Mouse (Mus musculus): ENCODE measurements around the gene Dmc1.

Gene Dmc1

GRCm38 (mm10) chr15:79604990-79605665 lies at the start of gene Dmc1:
Gene Dmc1, minus strand, starts transcription at chr15:79605109.
- peak in 1 of 2 experiments; percentile 12 for DNase-seq

DNA sequence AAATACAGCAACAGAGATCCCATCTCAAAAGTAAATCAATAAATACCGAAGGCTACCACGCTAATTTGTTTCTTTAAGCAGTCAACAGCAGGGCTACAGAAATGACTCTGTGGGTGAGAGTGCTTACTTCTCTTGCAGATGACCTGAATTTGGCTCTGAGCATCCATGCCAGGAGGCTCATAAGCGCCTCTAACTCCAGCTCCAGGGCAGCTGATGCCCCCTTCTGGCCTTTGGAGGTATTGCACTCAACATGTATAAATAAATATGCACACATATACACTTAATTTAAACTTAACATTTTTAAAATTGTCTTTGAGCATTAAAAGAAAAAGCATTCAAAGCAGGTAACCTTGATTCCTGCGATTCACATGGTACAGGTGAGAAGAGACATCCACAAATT lies 46.6 kb upstream of the Dmc1 start:
- DNase-seq: no peak

DNA sequence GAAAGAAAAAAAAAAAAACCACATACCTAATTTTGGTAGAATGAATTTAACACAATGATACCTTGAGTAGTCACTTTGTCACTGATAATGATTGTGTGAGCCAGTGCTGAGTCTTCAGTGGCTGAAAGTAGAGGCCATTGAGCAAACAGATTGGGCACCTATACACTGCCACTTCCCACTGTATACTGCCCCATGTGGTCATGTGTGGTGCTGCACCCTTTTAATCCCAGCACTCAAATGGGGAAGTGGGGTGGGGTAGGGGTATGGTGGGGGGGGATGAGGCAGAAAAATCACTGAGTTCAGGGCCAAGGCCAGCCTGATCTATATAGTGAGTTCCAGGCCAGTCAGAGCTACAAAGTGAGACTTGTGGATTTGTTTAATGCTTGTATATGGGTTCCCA lies 45.7 kb upstream of the Dmc1 start:
- peak; percentile 21 to 30 for DNase-seq

GRCm38 (mm10) chr15:79648130-79648529 lies 43.2 kb upstream of the Dmc1 start:
- no peak for DNase-seq

DNA sequence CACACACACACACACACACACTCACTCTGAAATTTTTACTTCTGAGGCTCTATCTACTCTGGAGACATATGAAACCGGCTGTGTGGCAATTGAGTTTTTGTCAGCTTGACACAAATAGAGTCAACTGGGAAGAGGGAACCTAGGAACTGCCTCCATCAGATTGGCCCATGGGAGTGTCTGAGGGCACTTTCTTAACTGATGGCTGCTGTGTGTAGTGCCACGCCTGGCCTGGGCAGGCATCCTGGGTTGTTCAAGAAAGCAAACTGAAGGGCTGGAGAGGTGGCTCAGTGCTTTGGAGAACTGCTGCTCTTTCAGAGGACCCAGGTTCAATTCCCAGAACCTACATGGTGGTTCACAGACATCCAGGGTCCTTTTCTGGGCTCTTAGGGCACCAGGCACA lies 40.6 kb upstream of the Dmc1 start:
- no peak for DNase-seq

- DNase-seq: no peak
These were observed 36.4 kb upstream of the Dmc1 start for GRCm38 (mm10) chr15:79641135-79641817.

GRCm38 (mm10) chr15:79630471-79630870 lies 25.6 kb upstream of the Dmc1 start:
- DNase-seq: no peak

DNA sequence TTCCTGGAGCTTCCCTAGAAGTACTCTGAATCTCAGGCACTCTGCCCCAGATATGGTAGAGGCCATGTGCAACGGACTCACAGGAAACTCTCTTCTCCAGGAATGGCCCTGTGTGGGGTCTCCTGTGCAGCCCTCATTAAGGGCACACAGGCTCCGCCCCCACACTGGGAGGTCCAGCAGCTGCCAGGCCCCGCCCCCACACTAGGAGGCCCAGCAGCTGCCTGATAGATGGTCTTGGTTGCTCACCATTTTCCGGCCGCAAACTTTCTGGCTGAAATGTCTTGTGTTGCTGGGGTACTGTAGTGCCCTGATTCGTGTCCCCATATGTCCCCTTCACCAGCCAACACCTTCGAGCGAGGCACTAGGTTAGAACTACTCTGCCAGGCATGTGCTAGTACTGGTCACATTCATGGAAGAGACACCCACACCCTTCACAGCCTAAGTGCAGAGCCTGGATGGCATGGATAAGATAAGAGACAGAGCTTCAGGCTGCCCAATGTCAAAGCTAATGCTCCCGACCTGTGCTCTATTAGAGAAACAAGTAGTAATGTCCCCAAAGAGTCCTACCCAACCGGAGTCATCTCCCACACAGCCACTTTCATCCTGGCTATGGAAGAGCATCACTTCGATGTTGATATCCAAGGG lies 15.0 kb upstream of the Dmc1 start:
- DNase-seq: no peak

- DNase-seq: no peak
These were observed 13.5 kb upstream of the Dmc1 start for GRCm38 (mm10) chr15:79618456-79618855.

- DNase-seq: no peak
These were observed 12.2 kb upstream of the Dmc1 start for GRCm38 (mm10) chr15:79617135-79617534.

DNA sequence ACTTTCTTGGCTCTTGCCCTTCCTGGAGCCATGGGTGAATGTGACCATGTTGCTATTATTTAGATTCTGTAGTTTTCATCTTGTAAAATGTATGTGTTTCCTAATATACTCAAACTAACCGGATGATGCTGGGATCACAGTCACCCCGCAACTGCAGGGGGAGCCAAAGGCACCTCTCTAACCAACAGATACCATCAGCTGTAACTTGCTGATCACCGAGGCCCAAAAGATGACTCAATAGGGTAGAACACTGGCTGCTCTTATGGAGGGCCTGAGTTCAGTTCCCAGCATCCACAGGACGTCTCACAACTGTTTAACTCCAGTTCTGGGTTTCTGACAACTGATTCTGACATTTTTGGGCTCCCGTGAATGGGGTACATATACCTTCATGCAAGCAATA lies 11.8 kb upstream of the Dmc1 start:
- DNase-seq: no peak

GRCm38 (mm10) chr15:79615501-79615900 lies 10.6 kb upstream of the Dmc1 start:
- DNase-seq: no peak

DNA sequence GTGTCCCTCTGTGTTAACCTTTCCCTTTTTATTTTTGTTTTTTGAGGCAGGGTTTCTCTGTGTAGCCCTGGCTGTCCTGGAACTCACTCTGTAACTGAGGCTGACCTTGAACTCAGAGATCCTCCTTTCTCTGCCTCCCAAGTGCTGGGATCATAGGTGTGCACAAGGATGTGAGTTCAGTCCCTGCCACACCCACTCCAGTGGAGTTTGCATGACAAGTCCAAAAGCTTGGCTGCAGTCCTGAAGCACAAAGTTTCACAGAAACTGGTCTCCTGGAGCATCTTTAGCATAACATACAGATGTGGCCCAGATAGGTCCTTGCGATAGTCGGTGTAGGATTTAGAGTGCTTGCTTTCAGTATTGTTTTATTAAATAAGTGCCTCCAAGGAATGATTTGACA lies 4.3 kb upstream of the Dmc1 start:
- DNase-seq: no peak

- no peak for DNase-seq
These were observed 3.3 kb upstream of the Dmc1 start for GRCm38 (mm10) chr15:79608214-79608613.

- DNase-seq: no peak
These were observed 2.8 kb upstream of the Dmc1 start for GRCm38 (mm10) chr15:79607757-79608156.

DNA sequence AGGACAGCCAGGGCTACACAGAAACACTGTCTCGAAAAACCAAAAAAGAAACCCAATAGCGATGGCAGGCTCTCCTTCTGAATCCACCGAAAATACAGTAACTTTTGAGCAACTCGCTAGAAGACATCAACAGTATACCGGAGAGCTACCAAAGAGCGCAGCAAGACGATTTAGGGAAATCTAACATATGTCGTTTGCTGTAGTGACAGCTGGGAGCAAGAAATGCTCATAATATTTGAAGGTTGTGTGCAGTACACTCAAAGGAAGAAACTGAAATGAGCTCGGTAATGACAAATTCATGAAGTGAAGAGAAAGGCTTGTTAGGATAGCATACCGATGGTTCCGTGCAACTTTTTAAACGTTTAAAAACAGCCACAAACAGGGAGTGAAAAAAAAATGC lies 1.3 kb upstream of the Dmc1 start:
- no peak for DNase-seq

- DNase-seq: no peak
These were observed 4.7 kb downstream of the Dmc1 start for GRCm38 (mm10) chr15:79600176-79600575.

DNA sequence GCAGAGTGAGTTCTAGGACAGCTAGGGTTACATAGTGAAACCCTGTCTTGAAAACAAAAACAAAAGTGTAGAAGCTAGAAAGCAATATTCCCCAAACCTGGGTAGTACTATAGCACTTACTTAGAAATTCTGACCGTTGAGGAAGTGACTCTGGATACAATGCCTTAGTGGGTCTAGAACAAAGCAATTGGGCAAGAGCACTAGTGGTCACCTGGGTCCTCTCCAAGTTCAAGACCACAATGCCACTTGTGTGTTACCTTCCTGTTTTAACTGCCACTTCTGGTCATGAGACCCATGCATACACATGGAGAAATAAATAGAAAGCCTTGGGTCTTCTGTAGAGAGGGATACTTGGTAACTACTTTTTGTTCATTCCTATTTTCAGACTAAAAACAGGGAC lies 6.2 kb downstream of the Dmc1 start:
- DNase-seq: no peak

- DNase-seq: no peak
These were observed 23.3 kb downstream of the Dmc1 start for GRCm38 (mm10) chr15:79581581-79581980.

DNA sequence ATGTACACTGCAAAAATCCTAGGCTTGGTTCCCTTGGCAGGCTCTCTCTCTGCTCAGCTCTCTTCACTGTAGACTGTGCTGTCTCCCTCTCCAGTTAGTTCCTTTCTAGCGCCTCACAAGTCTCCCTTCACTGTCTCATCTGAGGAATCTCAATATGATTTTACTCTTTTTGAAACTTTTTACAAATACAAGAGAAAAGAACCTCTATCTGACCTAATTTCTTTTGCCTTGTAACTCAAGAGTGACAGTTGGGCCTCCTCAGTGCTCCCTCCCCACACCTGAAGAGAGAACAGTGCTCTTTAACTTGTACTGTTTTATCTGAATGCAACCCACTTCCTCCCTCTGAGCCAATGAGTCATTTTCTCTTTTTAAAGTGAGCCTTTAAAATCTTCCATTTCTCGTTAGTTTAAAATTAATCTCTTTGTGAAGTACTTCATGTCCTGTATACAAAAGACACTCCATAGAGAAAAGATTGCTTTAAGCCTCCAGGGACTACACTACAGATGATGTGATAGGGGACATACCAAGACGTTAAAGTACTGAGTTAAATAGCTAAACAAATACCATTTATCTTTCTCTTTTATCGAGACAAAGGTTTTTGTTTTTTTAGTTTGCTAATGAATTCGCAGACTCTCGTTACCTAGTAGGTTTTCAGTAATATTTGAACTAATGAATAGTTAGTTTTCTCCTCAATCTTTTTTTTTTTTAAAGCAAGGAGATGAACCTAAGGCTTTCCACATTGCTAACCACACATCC lies 27.1 kb downstream of the Dmc1 start:
- no peak for DNase-seq

GRCm38 (mm10) chr15:79576947-79577346 lies 28.0 kb downstream of the Dmc1 start:
- no peak for DNase-seq

DNA sequence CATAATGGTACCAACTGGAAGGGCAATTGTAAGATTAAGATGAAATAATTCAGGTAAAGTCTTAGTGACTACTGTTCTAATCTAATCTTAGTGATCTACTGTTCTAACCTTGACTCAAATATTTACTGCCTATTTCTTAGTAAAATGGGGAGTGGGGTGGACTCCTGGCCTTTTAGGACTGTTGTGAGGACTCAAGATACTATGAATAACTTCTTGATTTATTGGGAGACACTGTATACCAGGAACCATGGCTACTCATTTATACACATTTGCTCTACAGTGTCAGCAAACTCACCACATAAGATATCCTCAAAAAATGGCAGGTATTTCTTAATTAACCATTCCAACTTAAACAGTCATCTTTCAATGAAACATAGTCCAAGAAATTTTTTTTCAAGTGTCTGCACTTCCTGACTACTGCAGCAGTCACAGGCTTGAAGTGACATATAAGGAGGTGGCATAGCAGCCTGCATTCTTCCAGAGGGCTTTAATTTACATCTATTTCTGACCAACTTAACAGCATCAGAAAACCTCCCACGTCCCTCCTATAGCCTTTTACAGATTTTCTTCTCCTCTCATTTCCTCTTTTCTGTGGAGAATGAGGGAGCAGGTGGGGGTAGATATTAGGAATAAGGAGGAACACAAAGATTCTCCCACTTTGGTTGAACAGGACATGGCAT lies 29.2 kb downstream of the Dmc1 start:
- DNase-seq: no peak

DNA sequence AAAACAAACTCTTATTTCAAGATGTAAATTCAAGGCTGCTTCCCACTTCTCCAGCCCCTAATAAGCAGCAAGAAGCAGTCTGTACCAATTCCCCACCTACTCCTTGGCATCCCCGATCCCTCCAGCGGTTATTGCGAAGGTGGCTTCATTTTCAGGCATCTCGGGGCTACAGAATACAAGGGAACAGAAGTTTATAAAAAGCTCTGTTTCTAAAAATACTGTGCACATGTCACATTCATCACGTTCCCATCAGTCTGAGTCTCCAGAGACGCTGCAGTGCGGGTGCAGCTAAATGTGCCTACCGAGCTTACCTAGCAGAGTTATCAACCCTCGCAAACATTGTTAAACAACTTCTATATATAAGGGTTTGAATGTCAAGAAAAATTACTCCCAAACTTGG lies 42.5 kb downstream of the Dmc1 start:
- DNase-seq: no peak

Data from cerebellum, postnatal 36 days (tissue).